Mouse (Mus musculus): Measurements from ENCODE around the gene Slc39a11. TPM values are rescaled to one million over a fixed set of nuclear protein-coding genes. Genes with fewer than 3 reads are reported as not detected.

The Slc39a11 gene
- total RNA-seq, 2 experiments from 2014 or later, result 23.9 to 26.0 TPM

DNA sequence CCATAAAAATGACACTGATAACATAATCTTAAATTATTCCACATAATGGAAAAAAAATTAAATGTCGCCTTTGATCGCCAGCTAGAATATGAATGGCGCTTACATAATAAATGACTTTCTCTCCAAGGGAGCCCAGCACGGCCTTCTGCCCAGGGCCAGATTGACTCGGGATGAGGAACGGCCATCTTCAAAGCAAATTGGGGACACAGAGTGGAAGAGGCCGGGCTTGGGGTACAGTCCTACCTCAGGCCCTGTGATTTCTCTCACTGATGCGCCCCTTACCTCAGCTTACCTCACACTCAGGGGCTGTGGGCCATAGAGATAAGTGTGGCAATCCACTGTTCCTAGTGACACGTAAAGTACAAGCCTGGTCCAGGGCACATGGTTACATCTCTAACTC, 177.9 kb downstream of the Slc39a11 start:
- no peak for DNase-seq (ENCODE audit: low spot score in 2 of 2)

DNA sequence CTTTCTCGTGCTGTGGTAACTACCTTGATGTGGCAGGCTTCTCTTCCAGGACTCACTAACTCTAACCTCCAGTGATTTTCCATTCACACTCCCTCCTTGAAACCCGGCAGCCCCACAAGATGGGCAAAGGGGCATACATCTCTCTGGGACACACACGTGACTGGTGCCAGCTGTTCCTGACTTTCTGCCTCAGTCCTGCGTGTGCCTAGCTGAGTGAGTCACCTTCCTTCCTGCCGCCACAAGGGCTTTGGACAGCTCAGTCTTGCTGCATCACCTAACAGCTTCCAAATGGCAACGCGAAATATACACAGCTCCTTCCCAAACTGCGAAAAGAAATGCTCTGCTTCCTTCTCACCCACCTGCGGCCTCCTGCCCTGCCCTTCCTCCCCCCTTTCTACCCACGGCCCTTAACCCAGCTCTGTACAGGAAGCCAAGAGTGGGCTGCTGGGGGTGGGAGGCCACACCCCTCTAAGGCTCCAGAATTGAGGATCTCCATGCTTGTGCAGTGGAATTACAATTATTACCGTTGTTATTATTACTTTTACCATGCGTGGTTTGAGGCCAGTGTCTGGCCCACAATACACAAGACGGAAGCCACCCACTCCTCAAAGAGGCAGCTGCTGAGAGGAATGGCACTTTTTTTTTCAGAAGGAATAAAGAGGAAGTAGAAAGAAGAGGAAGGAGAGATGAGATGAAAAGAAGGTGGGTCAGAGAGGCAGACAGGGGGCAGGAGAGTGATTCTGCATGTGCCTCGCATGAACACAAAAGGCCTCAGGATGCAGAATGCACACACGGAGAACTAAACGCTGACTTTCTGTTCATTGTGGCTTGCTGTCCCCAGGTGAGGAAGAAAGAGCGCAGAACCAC, 179.7 kb downstream of the Slc39a11 start:
- no peak for DNase-seq (ENCODE audit: low spot score in 2 of 2)

DNA sequence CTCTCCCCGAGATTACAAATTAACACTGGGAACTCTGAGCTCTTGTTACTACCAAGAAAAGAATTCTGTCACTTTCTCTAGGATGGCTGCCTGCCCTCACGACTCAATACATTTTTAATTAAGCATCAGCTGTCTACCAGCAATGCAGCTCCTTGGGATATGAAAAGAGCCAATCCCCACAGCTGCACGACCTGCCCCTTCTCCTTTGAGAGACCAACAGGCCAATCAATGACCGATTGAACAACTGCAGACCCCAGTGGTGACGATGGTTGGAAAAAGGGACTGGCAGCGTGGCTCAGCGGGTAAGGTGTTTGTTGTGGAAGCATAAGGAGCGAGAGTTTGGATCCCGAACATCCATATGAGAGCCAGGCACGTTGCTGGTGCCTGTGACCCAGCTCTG, 181.9 kb downstream of the Slc39a11 start:
- DNase-seq (ENCODE audit: low spot score in 2 of 2), result no peak

DNA sequence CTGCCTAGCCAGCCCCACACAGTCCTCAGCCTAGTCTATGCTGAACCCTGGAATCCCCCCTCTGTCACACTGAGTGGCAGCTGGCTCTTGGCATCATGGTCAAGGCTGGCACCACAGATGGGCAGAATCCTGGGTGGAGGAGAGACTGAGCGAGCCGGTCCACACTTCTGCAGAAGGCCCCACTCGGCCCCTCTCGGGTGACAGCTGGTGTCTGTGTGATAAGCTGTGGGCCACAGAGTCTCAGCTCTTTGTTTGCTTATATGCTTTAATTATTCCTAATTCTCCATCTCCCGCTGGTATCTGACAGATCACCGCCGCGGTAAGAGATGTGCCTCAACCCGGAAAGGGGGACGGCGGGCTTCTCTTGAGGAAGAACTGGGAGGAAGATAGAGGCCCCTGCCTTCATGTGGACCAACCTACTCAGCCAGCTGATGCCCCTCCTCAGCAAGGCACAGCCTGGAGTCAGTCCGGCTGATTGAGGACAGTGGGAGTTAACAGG, 182.5 kb downstream of the Slc39a11 start:
- no peak for DNase-seq (ENCODE audit: low spot score in 2 of 2)

DNA sequence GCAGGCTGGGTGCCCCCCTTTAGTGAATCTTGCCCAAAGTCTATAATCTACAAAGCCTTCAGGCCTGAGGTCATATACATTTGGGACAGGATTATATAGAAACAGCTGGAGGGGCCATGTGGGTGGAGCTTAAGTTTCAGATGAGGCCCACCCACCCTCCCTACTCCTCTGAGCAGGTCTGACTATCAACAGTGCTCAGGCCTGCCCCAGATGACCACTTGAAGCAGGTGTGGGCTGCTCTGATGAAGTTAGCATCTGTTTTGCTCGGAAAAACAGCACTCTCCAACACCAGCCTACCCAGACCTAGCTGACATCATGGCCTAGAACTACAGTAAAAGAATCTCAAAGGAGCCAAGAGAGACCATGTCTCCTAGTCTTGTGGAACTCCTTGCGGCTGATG, 189.8 kb downstream of the Slc39a11 start:
- DNase-seq (ENCODE audit: low spot score in 2 of 2), result no peak

DNA sequence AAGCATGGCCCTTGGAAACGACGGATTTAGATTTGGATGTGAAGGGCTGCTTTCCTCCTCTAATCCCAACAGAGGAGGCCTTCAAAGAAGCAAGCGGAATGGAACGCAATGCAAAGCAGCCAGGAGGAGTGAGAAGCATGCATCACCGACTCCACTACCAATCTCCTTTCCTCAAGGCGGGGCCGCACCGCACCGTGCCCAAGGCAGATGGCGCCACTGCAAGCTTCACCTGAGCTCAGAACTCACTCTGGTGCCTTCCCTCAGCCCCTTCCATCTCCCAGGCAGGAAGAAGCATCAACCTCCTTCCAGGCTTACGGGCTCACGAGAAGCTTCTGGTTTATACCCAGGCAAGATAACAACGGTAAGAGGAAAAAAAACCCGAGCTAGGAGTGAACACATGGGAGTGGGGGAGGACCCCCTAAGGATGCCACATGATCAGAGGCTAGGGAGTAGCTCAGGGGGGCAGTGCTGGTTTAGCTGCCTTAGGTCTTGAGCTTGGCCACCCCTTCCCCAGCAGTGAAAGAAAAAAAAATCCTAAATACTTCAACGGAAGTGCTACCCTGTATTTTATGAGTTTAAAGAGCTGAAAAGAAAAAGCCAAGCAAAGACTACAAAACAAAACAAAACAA, 191.2 kb downstream of the Slc39a11 start:
- no peak for DNase-seq (ENCODE audit: low spot score in 2 of 2)

DNA sequence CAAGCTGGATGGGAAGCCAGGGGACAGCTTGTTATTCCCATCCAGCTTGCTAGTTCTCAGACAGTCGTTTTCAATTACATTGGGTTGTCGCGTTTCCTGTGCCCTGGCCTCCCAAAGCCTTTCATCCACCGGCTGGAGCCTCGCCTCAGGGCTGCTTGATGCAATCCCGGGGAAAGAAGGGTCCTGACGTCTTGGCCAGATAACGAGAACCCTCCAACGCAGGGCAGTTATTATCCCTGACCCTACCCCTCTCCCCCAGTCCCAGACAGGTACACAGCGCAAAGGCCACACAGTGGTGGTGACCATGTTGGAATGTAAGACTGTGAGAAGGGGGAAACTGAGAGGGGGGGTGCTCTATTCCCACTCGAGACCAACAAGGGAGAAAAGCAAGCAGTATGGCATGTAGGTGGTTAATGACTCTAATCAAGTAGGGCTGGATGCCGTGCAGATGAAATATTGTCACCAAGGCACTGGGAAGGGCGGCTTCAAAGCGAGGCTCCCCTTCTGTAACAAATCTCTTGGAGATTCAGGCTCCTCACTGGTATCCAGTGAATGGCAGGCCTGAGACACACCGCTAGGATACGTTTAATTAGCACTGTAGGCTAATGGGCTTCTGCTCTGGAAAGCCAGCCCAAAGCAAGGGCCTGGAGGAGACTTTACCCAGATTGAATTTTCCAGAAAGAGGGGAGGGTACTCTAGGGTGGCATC, 196.9 kb downstream of the Slc39a11 start:
- no peak for DNase-seq (ENCODE audit: low spot score in 2 of 2)

DNA sequence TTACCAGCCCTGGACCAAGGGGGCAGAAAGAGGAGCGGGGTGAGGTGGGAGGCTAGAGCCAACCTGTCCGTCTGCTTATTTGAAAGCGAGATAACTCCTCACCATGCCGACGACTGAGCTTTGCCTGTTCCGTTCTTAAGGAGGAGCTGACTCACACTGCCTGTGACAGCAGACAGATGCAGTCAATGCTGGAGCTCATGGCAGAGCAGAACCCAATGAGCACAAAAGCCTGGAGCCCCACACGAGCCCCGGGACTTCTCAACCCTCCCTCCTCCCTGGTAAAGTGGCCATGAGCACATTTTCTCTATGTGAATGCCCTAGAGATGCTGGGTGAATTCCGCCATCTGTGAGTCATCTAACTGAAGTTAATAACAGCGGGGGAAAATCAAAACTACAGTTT, 198.6 kb downstream of the Slc39a11 start:
- DNase-seq (ENCODE audit: low spot score in 2 of 2), result no peak

DNA sequence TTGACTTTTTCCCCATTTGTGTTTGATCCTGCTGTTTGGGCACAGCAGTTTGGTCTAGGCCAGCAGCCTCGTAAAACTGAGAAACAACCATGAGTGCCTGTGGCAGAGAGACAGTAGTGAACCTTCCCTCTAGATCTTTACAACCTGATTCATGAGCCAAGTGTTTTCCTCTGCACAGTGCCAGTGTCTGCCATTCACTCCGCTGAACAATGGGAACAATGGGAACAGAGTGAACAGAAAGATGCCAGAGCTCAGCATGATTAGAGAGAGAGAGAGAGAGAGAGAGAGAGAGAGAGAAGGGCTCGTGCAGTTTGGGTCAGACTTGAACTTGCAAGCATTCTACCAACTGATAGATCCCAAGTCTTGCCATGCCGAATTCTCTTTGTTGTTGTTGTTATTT, 199.2 kb downstream of the Slc39a11 start:
- DNase-seq (ENCODE audit: low spot score in 2 of 2), result no peak

DNA sequence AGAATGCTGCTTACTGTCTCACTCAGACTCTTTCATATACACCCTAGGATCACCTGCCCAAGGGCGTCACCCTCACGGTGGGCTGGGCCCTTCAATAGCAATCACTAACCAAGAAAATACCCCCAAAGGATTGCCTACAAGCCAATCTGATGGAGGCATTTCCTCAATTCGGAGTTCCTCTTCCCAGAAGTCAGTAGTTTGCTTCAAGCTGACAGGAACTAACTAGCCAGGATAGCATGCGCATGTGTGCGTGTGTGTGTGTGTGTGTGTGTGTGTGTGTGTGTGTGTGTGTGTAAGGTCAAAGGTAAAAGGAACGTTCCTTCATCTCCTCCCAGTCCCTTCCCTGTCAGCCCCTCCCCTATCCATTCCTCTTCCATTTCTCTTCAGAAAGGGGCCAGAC, 199.9 kb downstream of the Slc39a11 start:
- DNase-seq (ENCODE audit: low spot score in 2 of 2), result no peak

DNA sequence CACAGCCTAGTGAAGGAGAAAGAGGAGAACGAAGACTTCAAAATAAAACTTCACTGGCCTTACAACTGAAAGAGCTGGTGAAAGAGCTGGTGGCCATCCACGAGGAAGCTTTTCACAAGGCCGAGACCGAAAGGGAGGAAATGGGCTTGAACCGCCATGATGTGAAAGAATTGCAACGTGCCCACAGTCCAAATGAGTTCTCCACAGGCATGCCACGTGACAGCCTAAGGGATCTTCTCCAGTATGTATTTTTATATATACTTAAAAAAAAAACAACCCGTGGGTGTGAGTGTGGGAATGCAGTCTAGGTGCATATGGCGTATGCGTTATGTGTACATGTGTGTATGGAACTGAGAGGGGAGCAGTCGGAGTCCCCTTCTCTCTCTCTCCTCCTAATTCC, 207.8 kb downstream of the Slc39a11 start:
- no peak for DNase-seq (ENCODE audit: low spot score in 2 of 2)

DNA sequence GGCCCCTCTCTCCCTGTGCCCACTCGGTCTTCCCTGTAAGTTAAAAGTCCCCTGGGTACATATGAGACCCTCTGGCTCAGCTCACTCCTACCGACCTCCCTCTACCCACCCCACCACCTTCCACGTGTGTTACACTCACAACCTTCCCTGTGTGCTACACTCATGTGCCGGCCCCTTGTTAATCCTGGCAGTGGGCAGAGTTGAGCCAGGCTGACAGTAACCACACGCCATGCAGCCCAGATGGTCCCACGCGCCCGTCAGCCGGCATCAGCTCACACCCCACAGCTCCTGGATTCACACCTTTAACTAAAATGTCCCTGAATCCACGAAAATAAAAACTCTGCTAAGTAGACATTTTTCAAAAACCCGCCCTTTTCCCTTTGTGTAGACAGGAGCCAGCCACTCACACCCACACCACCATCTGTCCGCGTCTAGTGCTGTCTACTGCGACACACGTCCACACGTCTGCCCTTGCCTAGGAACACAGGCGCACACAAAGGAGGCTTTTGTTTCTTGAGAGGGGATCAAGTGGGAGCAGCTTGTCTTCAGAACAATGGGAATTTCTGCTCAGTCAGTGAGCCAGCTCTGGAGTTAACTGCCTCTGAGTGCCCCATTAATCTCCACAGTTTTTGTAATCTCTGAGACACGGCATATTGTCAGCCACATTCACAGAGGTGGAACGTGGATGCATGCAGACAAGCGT, 210.4 kb downstream of the Slc39a11 start:
- no peak for DNase-seq (ENCODE audit: low spot score in 2 of 2)

DNA sequence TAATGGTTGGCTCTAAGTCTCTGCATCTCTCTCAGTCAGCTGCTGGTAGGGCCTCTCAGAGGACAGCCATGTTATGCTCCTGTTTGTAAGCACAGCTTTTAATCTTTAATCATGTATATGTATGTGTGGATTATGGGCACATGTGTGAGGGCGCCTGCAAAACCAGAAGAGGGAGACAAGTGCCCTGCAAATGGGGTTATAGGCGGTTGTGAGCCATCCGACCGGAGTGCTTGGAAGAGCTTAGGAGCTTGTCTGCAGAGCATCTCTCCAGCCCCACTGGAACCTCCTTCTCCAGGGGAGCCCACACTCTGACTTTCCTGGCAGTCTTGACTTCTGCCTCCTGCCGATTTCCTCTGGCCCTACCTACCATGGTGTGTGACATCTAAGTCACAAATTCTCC, 211.0 kb downstream of the Slc39a11 start:
- DNase-seq (ENCODE audit: low spot score in 2 of 2), result no peak

DNA sequence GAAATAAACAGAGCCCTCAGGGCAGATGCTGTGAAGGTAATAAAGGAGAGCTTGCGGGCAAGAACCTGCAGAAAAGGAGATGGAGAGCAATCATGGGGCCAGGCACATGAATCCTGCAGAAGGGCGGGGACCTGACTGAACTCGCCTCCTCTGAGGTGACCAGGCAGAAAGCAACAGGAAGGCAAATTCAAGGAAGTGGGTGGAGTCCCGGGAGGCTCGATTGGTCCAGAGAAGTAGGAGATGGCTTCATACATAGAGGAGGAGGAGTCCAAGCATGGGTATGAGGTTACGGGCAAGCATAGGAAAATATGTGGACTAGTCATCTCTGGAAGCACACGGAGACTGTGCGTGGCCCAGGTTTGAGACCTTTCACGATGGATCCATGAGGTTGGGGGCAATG, 212.5 kb downstream of the Slc39a11 start:
- no peak for DNase-seq (ENCODE audit: low spot score in 2 of 2)

DNA sequence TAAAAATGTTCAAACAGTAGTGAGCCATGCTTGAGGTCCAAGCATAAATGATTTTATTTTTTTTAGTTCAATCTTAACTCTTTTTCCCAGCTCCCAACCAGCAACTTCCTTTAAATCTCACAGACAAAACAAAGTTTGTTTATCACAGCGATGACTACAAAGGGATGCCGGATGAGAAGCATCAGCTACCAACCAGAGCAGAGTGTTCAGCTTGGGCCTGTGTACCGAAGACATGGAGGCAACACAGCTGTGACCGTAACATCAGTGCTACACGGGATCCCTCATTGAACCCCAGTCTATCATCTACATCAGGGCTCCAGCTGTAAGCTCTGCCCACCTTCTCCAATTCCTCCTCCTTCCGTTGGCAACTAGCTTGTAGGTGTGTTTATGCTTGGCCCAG, 213.6 kb downstream of the Slc39a11 start:
- no peak for DNase-seq (ENCODE audit: low spot score in 2 of 2)

DNA sequence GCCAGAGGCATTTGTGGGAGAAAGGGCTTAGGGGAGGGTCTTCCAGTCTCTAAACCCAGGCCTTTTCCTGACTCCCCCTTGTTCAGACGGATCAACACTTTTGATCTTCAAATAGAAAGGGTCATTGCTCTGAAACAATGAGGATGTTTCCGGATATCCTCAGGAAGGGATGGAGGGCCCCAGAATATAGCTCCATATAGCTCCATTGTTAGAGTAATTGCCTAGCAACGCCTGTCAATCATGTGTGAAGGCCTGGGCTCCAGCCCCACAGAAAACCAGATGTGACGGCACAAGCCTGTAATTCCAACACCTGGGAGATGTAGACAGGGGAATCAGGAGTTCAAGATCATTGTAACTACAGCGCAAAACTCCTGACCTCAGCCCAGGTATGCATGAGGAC, 214.2 kb downstream of the Slc39a11 start:
- no peak for DNase-seq (ENCODE audit: low spot score in 2 of 2)

DNA sequence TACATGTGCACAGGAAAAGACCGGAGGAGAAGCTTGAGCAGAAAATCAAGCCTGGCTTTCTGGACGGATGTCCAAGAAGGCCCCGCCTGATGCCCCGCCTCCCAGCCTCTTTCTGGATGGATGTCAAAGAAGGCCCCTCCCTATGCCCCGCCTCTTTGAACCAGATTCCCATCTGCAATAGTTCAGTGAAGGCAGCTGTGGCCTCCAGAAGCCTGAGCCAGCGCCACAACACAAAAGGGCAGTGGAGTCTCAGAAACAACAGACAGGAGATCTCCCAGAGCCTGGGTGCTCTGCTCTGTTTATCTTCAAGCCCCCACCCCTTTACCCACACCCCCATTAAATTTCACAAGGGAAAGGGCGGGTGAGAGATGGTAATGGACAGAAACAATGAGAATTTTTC, 218.7 kb downstream of the Slc39a11 start:
- no peak for DNase-seq (ENCODE audit: low spot score in 2 of 2)

DNA sequence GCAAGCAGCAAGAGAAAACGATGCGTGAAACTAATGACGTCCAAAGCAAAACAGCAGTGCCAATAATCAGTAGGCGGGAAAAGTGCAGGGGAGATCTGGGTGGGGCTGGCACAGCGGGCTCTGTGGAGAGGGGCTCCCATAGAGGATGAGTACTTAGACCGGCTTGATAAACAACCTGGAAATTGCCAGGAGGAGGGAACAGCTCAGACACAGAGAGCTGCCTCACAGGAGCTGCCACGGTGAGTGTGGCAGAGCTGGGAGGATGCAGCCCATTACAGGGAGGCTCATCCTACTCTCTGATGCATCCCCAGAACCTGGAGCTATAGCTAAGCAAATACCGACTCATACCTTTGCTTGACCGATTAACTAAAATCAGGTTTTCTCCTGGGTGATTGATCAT, 224.0 kb downstream of the Slc39a11 start:
- no peak for DNase-seq (ENCODE audit: low spot score in 2 of 2)

DNA sequence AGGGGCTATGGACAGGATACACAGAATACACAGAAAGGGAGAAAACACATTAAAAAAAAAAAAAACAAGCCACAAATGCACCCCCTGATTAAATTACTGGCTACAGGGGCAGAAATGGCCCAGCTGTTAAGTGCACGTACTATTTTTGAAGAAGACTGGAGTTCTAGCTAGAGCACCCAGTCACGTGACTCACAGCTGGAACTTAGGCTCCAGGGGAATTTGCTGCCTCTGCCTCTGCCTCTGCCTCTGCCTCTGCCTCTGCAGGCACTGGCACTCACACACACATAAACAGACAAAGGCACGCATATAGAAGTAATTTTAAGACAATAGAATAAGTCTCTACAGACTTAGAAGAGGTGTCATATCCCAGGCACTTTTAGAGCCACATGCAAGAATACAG, 224.4 kb downstream of the Slc39a11 start:
- no peak for DNase-seq (ENCODE audit: low spot score in 2 of 2)

DNA sequence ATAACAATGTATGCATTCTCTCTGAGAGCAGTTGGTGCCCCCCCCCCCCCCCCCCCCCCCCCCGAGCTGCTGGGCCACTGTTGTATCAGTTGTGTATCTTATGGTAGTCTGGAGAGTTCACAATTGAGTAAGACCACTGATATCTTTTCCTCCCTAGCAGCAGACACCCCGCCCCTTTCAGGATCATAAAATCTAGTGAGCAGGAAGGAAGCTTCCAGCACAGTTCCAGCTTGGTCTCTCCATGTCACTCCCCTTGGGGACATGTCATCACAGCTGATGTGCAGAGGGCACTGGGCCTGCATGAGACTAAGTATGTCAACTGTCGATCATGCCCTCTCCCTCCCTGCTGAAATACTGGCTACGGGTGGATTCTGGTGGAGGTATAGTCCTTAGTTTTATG, 225.1 kb downstream of the Slc39a11 start:
- no peak for DNase-seq (ENCODE audit: low spot score in 2 of 2)

DNA sequence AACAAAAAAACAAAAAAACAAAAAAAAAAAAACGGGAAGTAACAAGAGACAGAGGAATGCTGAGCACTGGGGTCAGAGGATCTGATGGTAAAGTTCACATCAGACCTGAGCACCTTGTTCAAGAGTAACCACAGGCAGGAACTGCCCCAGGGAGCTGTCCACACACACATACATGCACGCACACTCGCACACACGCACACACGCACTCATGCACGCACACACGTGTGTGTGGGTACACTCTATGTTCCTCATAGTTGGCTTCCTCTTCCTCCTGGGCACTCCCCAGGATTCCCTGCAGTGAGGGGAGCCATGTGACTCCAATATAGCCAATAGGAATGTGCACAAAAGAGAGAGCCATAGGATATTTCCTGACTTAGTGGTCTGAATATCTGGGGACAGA, 227.3 kb downstream of the Slc39a11 start:
- no peak for DNase-seq (ENCODE audit: low spot score in 2 of 2)
